Mouse (Mus musculus): ENCODE measurements around the gene Obscn.

- TF ChIP-seq CTCF (conservative IDR thresholded peaks at IDR 0.05 in 1 of 2, IDR thresholded peaks at IDR 0.05 in 1 of 2; ENCODE audit: low read depth in 2 of 2, low read length in 2 of 2) (no peak), CHD1 (IDR thresholded peaks at IDR 0.05; ENCODE audit: low read depth, low read length) (no peak), MAX (IDR thresholded peaks at IDR 0.05; ENCODE audit: low read length) (no peak), POLR2A (IDR thresholded peaks at IDR 0.05; ENCODE audit: low read depth, low read length) (no peak), USF1 (IDR thresholded peaks at IDR 0.05; ENCODE audit: low read depth, low read length) (no peak), BHLHE40 (IDR thresholded peaks at IDR 0.05; ENCODE audit: low read depth, low read length) (peak; percentile 74), NRF1 (IDR thresholded peaks at IDR 0.05; ENCODE audit: low read depth, low read length) (no peak), SMC3 (IDR thresholded peaks at IDR 0.05; ENCODE audit: low read depth, low read length) (no peak), CHD2 (IDR thresholded peaks at IDR 0.05; ENCODE audit: low read length) (no peak), RCOR1 (conservative IDR thresholded peaks at IDR 0.05; ENCODE audit: low read depth, low read length) (no peak), ZNF384 (IDR thresholded peaks at IDR 0.05; ENCODE audit: low read depth, low read length) (no peak), UBTF (IDR thresholded peaks at IDR 0.05; ENCODE audit: low read depth, low read length) (no peak), MAZ (IDR thresholded peaks at IDR 0.05; ENCODE audit: low read depth, low read length) (no peak)
These were observed 68.3 kb downstream of the Obscn start for GRCm38 (mm10) chr11:59067921-59068320.
